Mouse (Mus musculus) left cerebral cortex, postnatal 36 days (tissue): ENCODE results near the gene Uhrf2. TPM values are rescaled to one million over a fixed set of nuclear protein-coding genes. Genes with fewer than 3 reads are reported as not detected.
A peak's percentile ranks its signal among the peaks of the same experiment; 100 is the strongest.

ENCODE experiments used
- DNase-seq, 2 experiments: peaks; one replicate each; pipeline ENCODE4 v3.0.0; 2021 to 2022; ENCODE audit warnings: low spot score in 2 of 2, mixed read lengths in 1 of 2
- intact Hi-C: fragments of 180-260 bp; cut with DNase I; formaldehyde crosslinking; loops from one replicate; pipeline ENCODE4 v1.15.1; 2025
- total RNA-seq, 2 experiments: library from RNA; stranded (reverse); gene quantifications; 2 replicates each; pipeline ENCODE4 v1.2.3; 2021

Uhrf2 gene
- total RNA-seq, 2 experiments from 2014 or later: 44.1 to 59.1 TPM

DNA sequence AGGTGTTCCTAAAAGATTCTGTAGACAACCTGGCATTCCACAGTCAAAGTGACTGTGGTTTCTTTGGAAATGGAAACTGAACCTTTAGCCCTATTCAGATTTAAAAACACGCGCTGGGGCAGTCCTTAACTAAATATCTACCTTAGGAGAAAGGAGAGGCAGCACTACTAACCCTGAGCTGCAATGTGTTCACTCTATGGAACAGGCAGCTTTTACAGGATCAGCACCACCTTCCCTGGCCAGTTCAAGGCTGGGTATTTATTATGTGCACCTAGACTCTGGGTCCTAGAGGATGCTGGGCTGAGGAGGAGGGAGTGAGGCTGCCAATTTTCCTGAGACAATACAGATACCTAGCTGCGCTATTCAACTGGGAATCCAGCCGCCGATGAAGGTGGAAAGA, 85.3 kb downstream of the Uhrf2 start:
- no peak for DNase-seq
- intact Hi-C loops: loop anchor here (5.0 kb wide), 1 partner anchor 83 kb away; the partner anchor contains the start of gene Uhrf2

DNA sequence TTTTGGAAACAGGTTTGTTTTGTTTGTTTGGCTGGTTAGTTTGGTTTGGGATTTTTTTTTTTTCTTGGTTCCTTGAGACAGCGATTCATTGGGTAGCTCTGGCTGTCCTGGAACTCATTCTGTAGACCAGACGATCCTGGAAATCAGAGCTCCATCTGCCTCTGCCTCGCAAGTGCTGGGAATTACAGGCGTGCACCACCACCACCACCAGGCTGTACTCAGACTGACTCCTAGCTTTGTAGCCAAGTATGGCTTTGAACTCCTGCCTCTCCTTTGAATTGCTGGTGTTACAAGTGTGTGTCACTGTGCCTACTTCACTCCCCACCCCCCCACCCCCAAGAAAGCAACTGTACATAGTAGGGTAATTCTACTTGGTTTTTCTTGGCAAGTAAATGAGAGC, 86.9 kb downstream of the Uhrf2 start:
- intact Hi-C loops: loop anchor here (5.0 kb wide), 1 partner anchor 85 kb away; the partner anchor contains the start of gene Uhrf2
- DNase-seq: no peak

DNA sequence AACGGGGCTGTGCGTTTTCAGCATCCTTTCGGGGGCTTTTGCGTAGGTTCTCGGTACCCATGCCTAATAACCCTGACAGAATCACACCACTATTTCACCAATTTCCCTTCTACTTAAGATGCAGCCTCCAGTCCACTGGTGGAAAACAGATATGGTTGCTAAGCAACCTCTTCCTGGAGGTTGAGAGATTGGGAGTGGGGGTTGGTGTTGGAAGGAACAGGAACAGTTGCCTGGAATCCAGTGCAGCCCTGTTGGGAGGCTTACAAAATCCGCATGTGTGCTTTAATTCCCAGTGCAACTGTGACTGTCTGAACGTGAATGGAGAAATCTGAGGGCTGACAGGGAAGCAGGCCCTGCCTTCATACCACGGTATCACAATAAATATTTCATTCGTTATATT, 87.5 kb downstream of the Uhrf2 start:
- DNase-seq: peak; percentile 36 to 38
- intact Hi-C loops: loop anchor here (5.0 kb wide), 1 partner anchor 85 kb away; the partner anchor contains the start of gene Uhrf2

DNA sequence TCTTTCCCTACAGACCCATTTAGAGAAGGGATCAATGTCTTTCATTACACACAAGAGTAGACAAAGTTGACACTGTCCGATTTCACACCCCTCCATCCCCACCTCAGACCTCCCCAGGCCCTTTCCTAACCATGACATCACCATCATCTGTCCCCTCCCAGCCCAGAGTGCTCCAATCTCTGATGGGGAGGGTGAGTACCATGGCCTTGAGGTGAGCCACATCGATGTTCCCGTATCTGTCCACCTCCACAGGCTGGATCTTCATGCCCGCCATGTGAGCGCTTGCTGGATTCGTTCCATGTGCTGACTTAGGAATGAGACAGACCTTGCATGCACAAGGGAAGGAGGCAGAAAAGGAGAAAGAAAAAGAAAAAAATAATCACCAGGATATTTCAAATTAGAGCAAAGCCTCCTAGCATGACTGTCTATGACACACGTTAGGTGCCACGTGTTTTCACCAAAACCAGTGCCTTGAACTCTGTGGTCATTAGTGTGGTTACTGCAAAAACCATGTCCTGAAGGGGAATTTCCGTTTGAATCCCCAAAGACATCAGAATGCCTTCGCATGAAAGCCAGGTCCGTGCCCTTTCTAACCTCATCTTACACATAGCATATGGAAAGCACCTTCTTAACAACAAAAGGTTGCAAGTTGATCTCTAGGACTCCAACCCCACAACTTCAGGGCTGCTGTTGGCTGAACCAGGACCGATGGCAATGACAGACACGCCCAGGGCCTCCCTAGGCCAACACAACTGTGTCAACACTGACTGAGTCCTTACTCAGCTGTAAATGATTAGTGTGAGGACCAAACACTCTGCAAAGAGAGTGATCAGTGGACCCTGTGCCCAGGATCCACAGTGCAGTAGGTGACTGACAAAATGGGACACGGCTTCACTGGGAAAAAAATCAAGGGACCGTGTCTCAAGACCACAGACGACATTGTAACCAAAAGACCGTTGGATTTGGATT, 88.3 kb downstream of the Uhrf2 start:
- DNase-seq: peak in 1 of 2 experiments; percentile 35

DNA sequence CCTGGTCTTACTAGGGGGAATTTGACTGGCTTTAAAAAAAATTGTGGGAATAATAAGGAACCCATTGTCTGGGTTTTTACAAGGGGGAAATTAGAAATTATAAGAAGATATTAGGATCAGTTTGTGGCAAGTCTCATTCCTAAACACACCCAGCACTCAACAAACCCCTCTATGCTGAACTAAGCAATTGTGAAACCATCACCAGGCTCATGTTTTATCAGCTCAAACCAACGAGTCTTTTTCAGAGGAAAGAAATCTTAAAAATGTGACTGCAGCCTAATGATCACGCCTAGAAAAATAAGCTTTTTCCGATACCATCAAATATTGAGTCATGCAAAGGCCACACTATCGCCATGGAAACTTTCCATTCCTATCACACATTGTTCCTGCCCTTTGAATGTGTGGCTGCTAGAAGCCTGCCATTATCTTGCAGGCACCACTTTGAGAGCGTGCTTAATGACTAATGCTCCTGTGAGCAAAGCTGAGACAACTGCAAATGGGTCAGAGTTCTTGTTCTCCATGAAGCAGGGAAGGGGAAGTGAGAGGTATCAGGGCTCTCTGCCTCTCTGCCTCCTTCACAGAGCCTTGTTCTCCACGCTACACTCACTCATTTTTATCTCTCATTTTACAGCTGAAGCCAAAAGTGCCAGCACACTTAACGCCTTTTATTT, 94.8 kb downstream of the Uhrf2 start:
- no peak for DNase-seq
- intact Hi-C loops: loop anchor here (5.0 to 10.0 kb wide), 2 partner anchors 140 to 298 kb away; no protein-coding TSS in a partner anchor

More for the DNA sequence above, 88.3 kb downstream of the Uhrf2 start:
- intact Hi-C loops: loop anchor here (5.0 kb wide), 1 partner anchor 86 kb away; the partner anchor contains the start of gene Uhrf2

DNA sequence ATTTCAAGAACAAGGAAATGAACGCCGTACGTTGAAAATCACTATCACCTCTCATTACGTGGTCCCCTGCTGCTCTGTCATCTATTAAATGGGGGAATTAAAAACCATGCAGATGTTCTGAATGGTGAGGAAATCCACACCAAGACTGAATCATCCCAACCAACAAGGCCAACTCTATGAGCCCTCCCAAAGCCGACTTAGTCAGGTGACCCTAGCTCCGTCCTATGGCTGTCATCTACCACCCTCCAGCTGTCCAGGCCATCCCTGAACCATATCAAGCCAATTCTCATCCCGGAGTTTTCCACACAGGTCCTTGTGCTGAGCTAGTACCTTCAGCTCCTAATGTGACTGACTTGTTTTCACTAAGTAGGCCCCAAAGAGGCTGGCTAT, 95.4 kb downstream of the Uhrf2 start:
- DNase-seq: no peak
- intact Hi-C loops: loop anchor here (5.0 to 10.0 kb wide), 2 partner anchors 141 to 298 kb away; no protein-coding TSS in a partner anchor

DNA sequence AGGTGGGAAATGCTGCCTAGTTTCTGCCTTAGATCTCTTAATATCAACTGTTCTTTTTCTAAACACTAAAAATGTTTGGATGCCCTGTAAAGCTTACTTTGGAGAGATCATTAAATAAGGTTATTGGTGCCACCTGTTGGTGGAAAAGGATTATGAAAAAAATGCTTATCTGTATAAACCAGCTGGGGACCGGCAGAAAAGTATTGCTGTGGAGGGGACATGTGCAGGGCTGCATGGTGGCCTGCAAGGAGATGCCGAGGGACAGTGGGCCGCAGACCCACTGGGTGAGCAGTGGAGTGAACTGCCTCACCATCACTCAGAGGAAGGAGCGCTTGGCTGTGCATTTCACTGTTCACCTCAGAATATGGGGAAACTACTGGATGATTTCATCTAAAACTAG, 97.9 kb downstream of the Uhrf2 start:
- intact Hi-C loops: loop anchor here (5.0 to 10.0 kb wide), 2 partner anchors 143 to 301 kb away; no protein-coding TSS in a partner anchor
- DNase-seq: no peak

DNA sequence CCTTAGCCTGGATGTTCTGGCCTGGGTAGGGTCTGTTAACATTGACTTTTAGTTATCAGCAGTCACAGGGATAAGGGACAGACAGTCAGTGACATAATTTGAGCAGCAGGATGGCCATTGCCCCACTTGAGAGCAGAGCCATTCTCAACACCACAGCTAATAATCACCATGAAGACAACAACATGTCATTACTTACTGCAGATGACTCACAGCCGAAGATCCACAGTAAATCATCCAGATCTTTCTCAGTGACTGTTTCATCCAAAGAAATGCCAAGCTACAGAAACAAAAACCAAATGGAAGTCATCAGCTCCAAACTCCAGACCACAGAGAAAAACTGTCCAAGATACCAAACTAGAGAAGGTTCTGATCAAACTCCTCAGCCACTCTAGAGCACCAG, 106.0 kb downstream of the Uhrf2 start:
- intact Hi-C loops: no loop called here
- DNase-seq: no peak

Other genes starting within 250 kb of the Uhrf2 start
- gene 9930021J03Rik, start 224.5 kb upstream of the Uhrf2 start, total RNA-seq: 10 to 100 TPM; 33.2 to 40.4 TPM
- 10 to 100 TPM; 31.1 to 33.8 TPM for gene Ranbp6, start 217.5 kb upstream of the Uhrf2 start, total RNA-seq
- gene Il33, start 105.4 kb upstream of the Uhrf2 start, total RNA-seq: 10 to 100 TPM; 35.5 to 39.1 TPM
- not detected for gene Trpd52l3, start 26.7 kb upstream of the Uhrf2 start, total RNA-seq
- gene Gldc, start 144.9 kb downstream of the Uhrf2 start, total RNA-seq: 10 to 100 TPM; 22.3 to 23.1 TPM
- not detected for gene Mbl2, start 202.4 kb downstream of the Uhrf2 start, total RNA-seq